Mouse (Mus musculus): ENCODE results near the gene Lmx1a.

DNA sequence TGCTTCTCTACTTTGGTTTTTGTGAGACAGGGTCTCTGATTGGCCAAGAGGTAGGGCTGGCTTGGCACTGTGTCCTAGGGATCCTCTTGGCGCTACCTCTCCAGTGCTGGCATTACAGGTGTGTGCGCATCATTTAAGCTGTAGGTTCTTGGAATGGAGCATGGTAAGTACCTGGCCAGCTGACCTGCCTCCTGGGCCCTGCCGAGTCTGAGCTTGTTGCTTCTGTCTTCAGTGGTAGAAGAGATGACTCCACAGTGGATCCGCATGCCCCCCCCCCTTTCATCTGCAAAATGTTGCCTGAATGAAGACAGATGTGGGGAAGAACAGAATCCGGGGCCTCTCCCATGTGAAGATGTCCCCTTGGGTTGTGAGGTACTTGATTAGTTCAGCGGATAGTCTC is 10.0 kb upstream of the Lmx1a start:
- no peak for TF ChIP-seq POLR2A (IDR thresholded peaks at IDR 0.05; ENCODE audit: low read depth, low read length)
- TF ChIP-seq CTCF (IDR thresholded peaks at IDR 0.05; ENCODE audit: borderline replicate concordance, insufficient read depth, low read length): no peak
